Mouse (Mus musculus): ENCODE data around the gene Slc12a4. TPM values are rescaled to one million over a fixed set of nuclear protein-coding genes. Genes with fewer than 3 reads are reported as not detected.

The Slc12a4 gene
- total and polyA plus RNA-seq, 3 experiments: 4.4 to 8.7 (median 6.6) TPM

DNA sequence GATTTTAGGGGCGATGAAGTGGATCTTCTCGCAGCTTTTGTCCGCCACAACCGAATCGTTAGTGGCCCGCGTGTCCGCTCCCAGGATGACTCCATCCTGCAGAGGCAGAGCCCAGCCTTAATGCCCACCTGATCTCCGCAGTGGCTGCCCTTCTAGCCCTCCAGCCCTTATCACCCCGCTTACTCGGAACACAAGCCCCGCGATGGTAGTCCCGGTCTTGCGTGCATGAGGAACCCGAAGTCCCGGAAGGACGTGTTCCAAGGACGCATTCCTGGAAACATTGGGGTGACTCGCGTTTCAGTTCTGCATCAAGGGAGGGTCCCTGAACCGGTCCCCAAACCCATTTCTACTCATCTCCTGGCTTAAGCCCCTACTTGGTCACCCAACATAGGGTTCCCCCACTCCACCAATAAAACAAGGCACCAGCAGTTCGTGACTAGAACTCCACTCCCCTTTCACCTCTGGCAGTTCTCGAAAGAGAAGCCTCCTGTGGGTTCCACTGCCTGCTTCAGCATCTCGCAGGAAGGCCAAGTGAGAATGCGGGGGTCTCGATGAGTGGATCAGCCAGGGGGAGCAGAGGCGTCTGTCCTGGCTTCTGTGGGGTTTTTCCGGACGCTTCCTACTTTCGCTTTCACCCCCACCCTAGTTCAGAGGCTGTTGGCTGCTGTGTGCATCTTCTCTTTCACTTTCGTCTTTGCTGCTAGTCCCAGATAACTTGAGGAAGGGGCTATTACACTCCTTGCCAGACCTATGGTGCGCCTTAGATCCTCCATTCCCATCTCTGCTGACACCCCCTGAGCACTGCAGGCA, 28.2 kb downstream of the Slc12a4 start:
- H3K36me3 ChIP-seq (replicated peaks): peaks cover 60% of the 10 kb centered on the region
- no peak; the same call in 1 of the 2 replicates for TF ChIP-seq POLR2AphosphoS5 (IDR thresholded peaks at IDR 0.05; ENCODE audit: insufficient replicate concordance, low read depth, low read length)
- no peak for TF ChIP-seq CTCF (IDR thresholded peaks at IDR 0.05; ENCODE audit: low read depth, low read length)
- no peak for TF ChIP-seq GATA1 (IDR thresholded peaks at IDR 0.05; ENCODE audit: borderline replicate concordance, low read length)
- no peak for TF ChIP-seq GATA2 (IDR thresholded peaks at IDR 0.05; ENCODE audit: borderline replicate concordance, low read depth, low read length)
- no peak for TF ChIP-seq TAL1 (conservative IDR thresholded peaks at IDR 0.05; ENCODE audit: low read depth, low read length)
- H3K27me3 ChIP-seq (ENCODE audit: insufficient read depth, low read length): no peaks in the 10 kb centered on the region
- H3K4me1 ChIP-seq (ENCODE audit: insufficient read depth, low read depth, low read length): peaks cover 66% of the 10 kb centered on the region
- H3K9me3 ChIP-seq (replicated peaks): no peaks in the 10 kb centered on the region
- ATAC-seq (ENCODE audit: extremely low read depth, insufficient number of reproducible peaks, low FRiP score, poor library complexity, severe bottlenecking) (no peak), DNase-seq (ENCODE audit: low spot score) (peak; percentile 65)
- H3K4me3 ChIP-seq (ENCODE audit: low read depth, low read length): peak overlapping the region; percentile 94

DNA sequence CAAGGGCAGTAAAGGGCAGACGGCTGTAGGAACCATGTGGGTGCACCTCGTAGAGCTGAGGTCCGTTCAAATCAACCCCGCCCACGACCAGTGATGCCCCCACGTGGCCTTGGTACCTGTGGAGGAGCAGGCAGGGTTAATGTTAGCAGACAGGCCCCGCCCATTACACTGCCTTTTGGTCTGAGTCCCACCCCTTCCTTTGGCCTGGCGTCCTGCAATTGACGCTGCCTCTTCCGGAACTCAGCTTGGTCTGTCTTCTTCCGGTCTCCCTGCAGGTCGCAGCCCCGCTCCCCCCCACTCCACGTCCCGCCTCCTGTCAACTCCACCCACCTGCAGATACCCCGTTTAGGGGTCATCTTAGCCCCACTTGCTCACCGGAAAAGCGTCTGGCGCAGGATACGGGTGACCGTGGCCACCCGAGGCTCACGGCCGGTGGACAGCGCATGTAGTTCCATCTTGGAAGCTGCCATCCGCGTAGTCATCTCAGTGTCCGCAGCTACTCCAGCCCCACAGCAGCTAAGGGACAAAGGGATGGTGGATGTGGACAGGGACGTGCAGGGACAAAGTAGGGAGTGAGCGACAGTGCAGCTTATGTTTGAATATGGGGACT, 28.9 kb downstream of the Slc12a4 start:
- Histone ChIP-seq H3K4me3 (ENCODE audit: low read depth, low read length) (peak overlapping the region; percentile 94), H3K27me3 (ENCODE audit: insufficient read depth, low read length) (no peaks in the 10 kb centered on the region), H3K4me1 (ENCODE audit: insufficient read depth, low read depth, low read length) (peaks cover 68% of the 10 kb centered on the region), H3K36me3 (replicated peaks) (peaks cover 60% of the 10 kb centered on the region), H3K9me3 (replicated peaks) (no peaks in the 10 kb centered on the region)
- ATAC-seq (ENCODE audit: extremely low read depth, insufficient number of reproducible peaks, low FRiP score, poor library complexity, severe bottlenecking) (peak; percentile 89), DNase-seq (ENCODE audit: low spot score) (peak; percentile 85)
- TF ChIP-seq GATA1 (IDR thresholded peaks at IDR 0.05; ENCODE audit: borderline replicate concordance, low read length): no peak
- TF ChIP-seq TAL1 (conservative IDR thresholded peaks at IDR 0.05; ENCODE audit: low read depth, low read length): no peak
- TF ChIP-seq CTCF (IDR thresholded peaks at IDR 0.05; ENCODE audit: low read depth, low read length): no peak

DNA sequence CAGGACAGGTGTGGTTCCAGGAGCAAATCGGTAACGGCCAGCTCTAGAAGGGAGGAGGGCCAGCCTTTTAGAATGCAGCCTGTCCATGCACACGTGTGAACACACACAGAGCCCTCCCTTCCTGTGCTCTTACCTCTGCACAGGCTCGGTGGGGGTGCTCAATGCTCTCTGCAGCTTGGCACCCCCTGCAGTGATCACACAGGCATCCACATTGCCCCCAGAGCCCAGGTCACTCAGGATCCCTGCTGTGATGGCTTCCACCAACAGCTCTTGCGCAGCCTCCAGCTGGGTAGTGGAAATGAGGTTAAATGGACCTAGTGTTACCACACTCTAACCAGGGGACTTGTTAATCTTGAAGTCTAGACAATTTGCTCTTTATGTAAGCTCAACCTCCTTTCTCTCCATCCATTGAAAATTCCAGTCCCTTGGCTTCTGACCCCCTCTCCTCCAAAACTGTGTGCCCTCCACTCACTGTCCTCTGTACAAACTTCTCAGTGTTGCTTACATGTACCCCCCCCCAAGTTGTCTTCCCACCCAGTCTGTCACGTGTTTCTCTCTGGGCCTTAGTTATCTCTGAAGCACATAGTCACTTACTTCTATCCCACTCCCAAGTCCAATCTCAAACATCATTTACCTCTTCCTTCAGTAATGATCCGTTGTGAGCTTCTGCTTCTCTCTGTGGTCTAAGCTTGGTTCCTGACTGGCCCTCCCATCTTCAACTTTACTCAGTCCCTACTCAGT, 29.9 kb downstream of the Slc12a4 start:
- Histone ChIP-seq H3K36me3 (replicated peaks) (peaks cover 60% of the 10 kb centered on the region), H3K27me3 (ENCODE audit: insufficient read depth, low read length) (no peaks in the 10 kb centered on the region), H3K9me3 (replicated peaks) (no peaks in the 10 kb centered on the region), H3K4me1 (ENCODE audit: insufficient read depth, low read depth, low read length) (peaks cover 64% of the 10 kb centered on the region), H3K4me3 (ENCODE audit: low read depth, low read length) (peak overlapping the region; percentile 94)
- DNase-seq (ENCODE audit: low spot score) (no peak), ATAC-seq (ENCODE audit: extremely low read depth, insufficient number of reproducible peaks, low FRiP score, poor library complexity, severe bottlenecking) (no peak)
- no peak for TF ChIP-seq CTCF (IDR thresholded peaks at IDR 0.05; ENCODE audit: low read depth, low read length)
- no peak for TF ChIP-seq GATA1 (IDR thresholded peaks at IDR 0.05; ENCODE audit: borderline replicate concordance, low read length)
- TF ChIP-seq POLR2AphosphoS5 (IDR thresholded peaks at IDR 0.05; ENCODE audit: insufficient replicate concordance, low read depth, low read length): no peak
- TF ChIP-seq TAL1 (conservative IDR thresholded peaks at IDR 0.05; ENCODE audit: low read depth, low read length): no peak
- no peak for TF ChIP-seq GATA2 (IDR thresholded peaks at IDR 0.05; ENCODE audit: borderline replicate concordance, low read depth, low read length)

DNA sequence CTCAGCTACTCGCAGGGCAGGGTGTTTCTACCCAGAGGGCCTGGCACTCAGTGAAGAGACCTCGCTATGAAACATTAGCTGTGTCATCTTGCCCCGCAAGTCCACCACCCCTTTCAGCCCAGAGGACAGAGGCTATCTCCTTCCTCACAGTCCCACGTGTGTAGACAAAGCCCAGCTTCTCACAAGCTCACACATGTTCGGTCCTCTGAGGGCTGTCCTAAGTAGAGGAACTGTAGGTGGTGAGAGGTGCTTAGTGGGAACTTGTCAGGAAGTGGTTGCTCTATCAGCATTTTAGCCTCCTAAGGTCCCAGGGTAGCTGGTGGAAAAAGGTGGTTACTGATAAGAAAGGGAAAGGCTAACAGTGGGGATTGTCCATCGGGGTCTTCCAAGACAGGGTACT, 30.8 kb downstream of the Slc12a4 start:
- H3K36me3 ChIP-seq (replicated peaks): peaks cover 68% of the 10 kb centered on the region
- no peaks in the 10 kb centered on the region for H3K27me3 ChIP-seq (ENCODE audit: insufficient read depth, low read length)
- peak overlapping the region; percentile 20; the same call in 1 of the 2 replicates for H3K4me3 ChIP-seq (ENCODE audit: low read depth, low read length)
- ATAC-seq (ENCODE audit: extremely low read depth, insufficient number of reproducible peaks, low FRiP score, poor library complexity, severe bottlenecking) (peak; percentile 5; the same call in 1 of the 2 replicates), DNase-seq (ENCODE audit: low spot score) (peak; percentile 28)
- TF ChIP-seq POLR2AphosphoS5 (IDR thresholded peaks at IDR 0.05; ENCODE audit: insufficient replicate concordance, low read depth, low read length) (no peak), TAL1 (conservative IDR thresholded peaks at IDR 0.05; ENCODE audit: low read depth, low read length) (no peak), GATA2 (IDR thresholded peaks at IDR 0.05; ENCODE audit: borderline replicate concordance, low read depth, low read length) (no peak), GATA1 (IDR thresholded peaks at IDR 0.05; ENCODE audit: borderline replicate concordance, low read length) (no peak), CTCF (IDR thresholded peaks at IDR 0.05; ENCODE audit: low read depth, low read length) (no peak)
- H3K4me1 ChIP-seq (ENCODE audit: insufficient read depth, low read depth, low read length): peaks cover 72% of the 10 kb centered on the region
- no peaks in the 10 kb centered on the region for H3K9me3 ChIP-seq (replicated peaks)

DNA sequence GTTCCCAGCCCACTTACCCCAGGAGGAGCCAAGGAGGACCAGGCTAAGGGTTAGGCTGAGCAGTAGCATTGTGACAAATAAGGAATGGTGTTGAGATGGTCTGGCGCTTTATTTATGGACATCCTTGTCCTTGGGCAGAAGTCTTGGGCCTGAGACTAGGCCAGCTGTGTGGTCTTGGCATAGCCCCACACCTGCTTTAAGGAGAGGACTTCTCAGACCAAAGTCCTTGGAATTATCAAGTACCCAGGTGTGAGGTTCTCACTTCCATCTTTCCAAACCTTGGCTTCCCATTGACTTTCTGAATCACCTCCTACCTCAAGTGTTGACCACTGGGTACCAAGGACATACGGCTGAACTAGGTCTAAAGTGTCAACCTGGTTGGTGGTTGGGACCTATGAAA, 32.1 kb downstream of the Slc12a4 start, which contains the start of gene Ctrl:
Gene Ctrl, minus strand, starts transcription at position 101 of the 400 bp plus-strand sequence.
- Histone ChIP-seq H3K36me3 (replicated peaks) (peaks cover 71% of the 10 kb centered on the region), H3K9me3 (replicated peaks) (no peaks in the 10 kb centered on the region), H3K4me3 (ENCODE audit: low read depth, low read length) (no peak within 1 kb of the TSS), H3K4me1 (ENCODE audit: insufficient read depth, low read depth, low read length) (peaks cover 60% of the 10 kb centered on the region), H3K27me3 (ENCODE audit: insufficient read depth, low read length) (no peaks in the 10 kb centered on the region)
- ATAC-seq (ENCODE audit: extremely low read depth, insufficient number of reproducible peaks, low FRiP score, poor library complexity, severe bottlenecking): no peak
- no peak for TF ChIP-seq TAL1 (conservative IDR thresholded peaks at IDR 0.05; ENCODE audit: low read depth, low read length)
- TF ChIP-seq GATA1 (IDR thresholded peaks at IDR 0.05; ENCODE audit: borderline replicate concordance, low read length): no peak
- no peak for TF ChIP-seq GATA2 (IDR thresholded peaks at IDR 0.05; ENCODE audit: borderline replicate concordance, low read depth, low read length)
- no peak for TF ChIP-seq CTCF (IDR thresholded peaks at IDR 0.05; ENCODE audit: low read depth, low read length)
- no peak for TF ChIP-seq POLR2AphosphoS5 (IDR thresholded peaks at IDR 0.05; ENCODE audit: insufficient replicate concordance, low read depth, low read length)
- no peak for DNase-seq (ENCODE audit: low spot score)

DNA sequence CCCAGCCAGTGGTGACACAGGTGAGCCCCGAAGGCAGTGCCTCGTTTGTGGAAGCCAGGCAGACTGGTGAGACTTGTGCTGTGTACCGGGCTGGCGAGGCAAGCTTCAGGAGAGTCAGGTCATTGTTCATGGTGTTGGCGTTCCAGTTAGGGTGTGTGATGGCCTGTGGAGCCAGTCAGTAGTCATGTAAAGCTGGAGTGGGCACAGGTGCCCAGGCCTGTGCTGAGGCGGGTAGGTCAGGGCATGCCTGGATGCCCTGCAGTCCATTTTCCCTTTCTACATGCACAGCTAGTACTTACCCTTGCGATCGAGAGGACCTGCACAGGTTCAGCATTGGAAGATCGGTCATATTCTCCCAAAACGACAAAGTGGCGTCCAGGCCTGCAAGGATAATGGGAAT, 33.4 kb downstream of the Slc12a4 start:
- TF ChIP-seq GATA1 (IDR thresholded peaks at IDR 0.05; ENCODE audit: borderline replicate concordance, low read length) (no peak), TAL1 (conservative IDR thresholded peaks at IDR 0.05; ENCODE audit: low read depth, low read length) (no peak), POLR2AphosphoS5 (IDR thresholded peaks at IDR 0.05; ENCODE audit: insufficient replicate concordance, low read depth, low read length) (no peak), GATA2 (IDR thresholded peaks at IDR 0.05; ENCODE audit: borderline replicate concordance, low read depth, low read length) (no peak), CTCF (IDR thresholded peaks at IDR 0.05; ENCODE audit: low read depth, low read length) (no peak)
- ATAC-seq (ENCODE audit: extremely low read depth, insufficient number of reproducible peaks, low FRiP score, poor library complexity, severe bottlenecking): no peak
- no peak overlapping the region for H3K4me3 ChIP-seq (ENCODE audit: low read depth, low read length)
- no peaks in the 10 kb centered on the region for H3K27me3 ChIP-seq (ENCODE audit: insufficient read depth, low read length)
- no peaks in the 10 kb centered on the region for H3K9me3 ChIP-seq (replicated peaks)
- DNase-seq (ENCODE audit: low spot score): no peak
- peaks cover 80% of the 10 kb centered on the region for H3K36me3 ChIP-seq (replicated peaks)
- H3K4me1 ChIP-seq (ENCODE audit: insufficient read depth, low read depth, low read length): peaks cover 49% of the 10 kb centered on the region
